21 mouse cellular contexts compared by ENCODE assay signal in the genomic region with DNA sequence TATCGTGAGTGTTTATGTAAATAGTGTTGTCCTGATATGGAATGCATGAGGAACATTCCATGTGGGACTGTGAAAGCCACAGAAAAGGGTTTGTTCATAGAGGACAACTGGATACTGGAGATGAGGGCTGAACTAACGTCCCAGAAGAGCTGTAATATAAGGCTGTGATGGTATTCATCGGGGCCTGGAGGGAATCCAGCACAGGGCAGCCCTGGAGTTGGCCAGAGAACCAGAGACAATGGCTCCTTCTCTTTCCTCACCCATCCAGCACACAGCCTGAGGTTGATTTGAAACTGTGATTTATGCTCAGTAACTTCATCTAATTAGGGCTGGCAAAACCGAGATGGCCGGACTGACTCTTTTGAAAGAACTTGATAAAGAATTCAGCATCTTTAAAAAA. TPM values are rescaled to one million over a fixed set of nuclear protein-coding genes. Genes with fewer than 3 reads are reported as not detected.
DNase-seq lines count a peak whose midpoint lies in the region; ATAC-seq lines count a peak whose summit lies in the region.
"Had no signal": no experiment of that assay in that cellular context is flagged by ENCODE, and none has a peak within 500 bp of the region (broad histone marks: within the 10 kb centered on the region; RNA-seq: fewer than 3 reads in every experiment).

No protein-coding gene starts in this region.

- H3K4me3 ChIP-seq in neural tube, embryonic 13.5 days: no peak overlapping the region
- H3K4me3 ChIP-seq in neural tube, embryonic 15.5 days (replicated peaks): no peak overlapping the region
- H3K4me3 ChIP-seq in macrophage (ENCODE audit: inconsistent target): no peak overlapping the region
- H3K4me3 ChIP-seq: embryonic facial prominence, embryonic 13.5 days; forebrain, embryonic 12.5 days; heart, embryonic 13.5 days; hindbrain, embryonic 15.5 days had no signal

- DNase-seq in NIH3T3 (ENCODE audit: low read depth): peak; percentile 52
- no peak for DNase-seq in left cerebral cortex, adult 18-20 months (ENCODE audit: low spot score in 2 of 2)
- DNase-seq in cerebellum, adult 8-10 months: no peak
- DNase-seq: B cell, adult 2 months; cerebellum, adult 2 months; cerebellum, postnatal 14 days; gastrocnemius, postnatal 36 days; heart, adult 11 months; heart, postnatal 36 days had no signal

- 32% methylated on average over 5 of the region's 5 CpGs for WGBS in neural tube, embryonic 13.5 days
- WGBS in neural tube, embryonic 15.5 days: 49% methylated on average over 5 of the region's 5 CpGs
- WGBS in macrophage (ENCODE audit: missing documents): 79% methylated on average over 5 of the region's 5 CpGs

- no peaks in the 10 kb centered on the region for H3K79me2 ChIP-seq in macrophage (ENCODE audit: inconsistent target)

- ATAC-seq in neural tube, embryonic 13.5 days (ENCODE audit: low read depth): peak; percentile 61
- ATAC-seq in neural tube, embryonic 15.5 days (ENCODE audit: low FRiP score): no peak
- ATAC-seq: activated CD4-positive, CD25-positive, alpha-beta regulatory T cell, adult 4 months; CD4-positive, CD25-positive, alpha-beta regulatory T cell, adult 4 months; forebrain, embryonic 16.5 days; Patski had no signal

- no peak overlapping the region for H3K27ac ChIP-seq in neural tube, embryonic 13.5 days (replicated peaks)
- H3K27ac ChIP-seq in neural tube, embryonic 15.5 days (replicated peaks): no peak overlapping the region
- peak overlapping the region; percentile 92 for H3K27ac ChIP-seq in macrophage
- H3K27ac ChIP-seq: embryonic facial prominence, embryonic 13.5 days; forebrain, embryonic 12.5 days; heart, embryonic 13.5 days; hindbrain, embryonic 15.5 days had no signal

- no peaks in the 10 kb centered on the region for H3K36me3 ChIP-seq in neural tube, embryonic 13.5 days
- no peaks in the 10 kb centered on the region for H3K36me3 ChIP-seq in neural tube, embryonic 15.5 days
- no peaks in the 10 kb centered on the region for H3K36me3 ChIP-seq in macrophage (ENCODE audit: inconsistent target)
- H3K36me3 ChIP-seq: embryonic facial prominence, embryonic 13.5 days; forebrain, embryonic 12.5 days; G1E; heart, embryonic 13.5 days; hindbrain, embryonic 15.5 days had no signal

- H3K9me3 ChIP-seq in neural tube, embryonic 13.5 days: no peaks in the 10 kb centered on the region
- H3K9me3 ChIP-seq in neural tube, embryonic 15.5 days (replicated peaks): no peaks in the 10 kb centered on the region
- H3K9me3 ChIP-seq: embryonic facial prominence, embryonic 13.5 days; forebrain, embryonic 12.5 days; heart, embryonic 13.5 days; hindbrain, embryonic 15.5 days had no signal

- H3K9ac ChIP-seq in neural tube, embryonic 13.5 days: no peak overlapping the region
- no peak overlapping the region for H3K9ac ChIP-seq in neural tube, embryonic 15.5 days (replicated peaks)
- H3K9ac ChIP-seq: embryonic facial prominence, embryonic 13.5 days; forebrain, embryonic 12.5 days; heart, embryonic 13.5 days; hindbrain, embryonic 15.5 days had no signal

- H3K4me1 ChIP-seq in neural tube, embryonic 13.5 days (replicated peaks): 0 out of 2 replicates have a peak, but pooled peaks cover 4% of the 10 kb centered on the region
- H3K4me1 ChIP-seq in neural tube, embryonic 15.5 days: no peaks in the 10 kb centered on the region
- H3K4me1 ChIP-seq: forebrain, embryonic 12.5 days; heart, embryonic 13.5 days; hindbrain, embryonic 15.5 days had no signal

- no peaks in the 10 kb centered on the region for H3K27me3 ChIP-seq in neural tube, embryonic 13.5 days
- H3K27me3 ChIP-seq in neural tube, embryonic 15.5 days (replicated peaks): no peaks in the 10 kb centered on the region
- H3K27me3 ChIP-seq: embryonic facial prominence, embryonic 13.5 days; forebrain, embryonic 12.5 days; heart, embryonic 13.5 days; hindbrain, embryonic 15.5 days; Patski had no signal

- H3K4me2 ChIP-seq in neural tube, embryonic 13.5 days: no peak overlapping the region
- H3K4me2 ChIP-seq in neural tube, embryonic 15.5 days: no peak overlapping the region
- H3K4me2 ChIP-seq: embryonic facial prominence, embryonic 13.5 days; forebrain, embryonic 12.5 days; heart, embryonic 13.5 days; hindbrain, embryonic 15.5 days had no signal

RNA-seq across cellular contexts. Expression of gene Notch2, which starts 20.1 kb away (rescaled TPM):
- polyA plus RNA-seq in neural tube, embryonic 13.5 days (2015; fragmentation: Nextera tagmentation; extraction: Ambion mirVana): 11.2 and 14.1 TPM in 2 replicates
- polyA plus RNA-seq in neural tube, embryonic 15.5 days (2015; fragmentation: Nextera tagmentation; extraction: Ambion mirVana): 9.0 and 11.3 TPM in 2 replicates
- 100 to 1,000 TPM; 149 to 777 (median 273) TPM for total RNA-seq in macrophage (2018; cell fraction: chromatin; rRNA removed)
- 100 to 1,000 TPM in 12 of 26 experiments, 10 to 100 TPM in 14; 46.8 to 165 (median 96.1) TPM for total RNA-seq in macrophage (2018; cell fraction: cytosol; rRNA removed)
- total RNA-seq in macrophage (2018; cell fraction: nucleus; rRNA removed): 100 to 1,000 TPM; 125 to 657 (median 257) TPM
- polyA plus RNA-seq in macrophage (2018): 21.9 to 74.1 TPM (median 33.4 TPM) in 3 replicates
- 10 to 100 TPM; 13.0 to 15.7 TPM for total RNA-seq in left cerebral cortex, adult 18-20 months (2021)
- polyA plus RNA-seq: G1E had no signal
